Mouse (Mus musculus): ENCODE measurements at regions not wholly inside any gene's neighbourhood (a gene's known extent, or its start where the extent isn't known, plus 50 kb on each side); places are given as distances from the start of the nearest gene placed in this dataset.

DNA sequence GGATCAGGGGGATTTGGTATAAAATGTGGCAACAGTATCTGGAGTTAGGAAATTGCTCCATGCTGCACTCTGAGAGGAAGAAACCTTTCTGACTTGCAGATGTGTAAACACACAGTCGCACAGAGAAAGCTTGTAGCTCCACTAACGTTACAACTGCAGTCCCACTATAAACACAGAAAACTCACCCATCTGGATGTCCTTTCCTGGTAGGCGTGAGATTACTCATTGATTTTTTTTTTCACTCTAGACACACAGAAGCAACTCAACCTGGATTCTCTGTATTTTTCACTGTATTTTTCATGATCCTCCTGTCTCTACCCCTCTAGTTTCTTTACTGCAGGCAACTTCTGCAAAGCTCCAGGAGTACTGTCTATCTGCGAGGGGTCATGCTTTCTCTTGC, 82.3 kb downstream of the Fam168b start:
- TF ChIP-seq CTCF (IDR thresholded peaks at IDR 0.05; ENCODE audit: extremely low read depth, insufficient read length, insufficient replicate concordance, low read depth, low read length) = no peak
- TF ChIP-seq POLR2A (IDR thresholded peaks at IDR 0.05; ENCODE audit: low read depth, low read length) = no peak

All from small intestine, adult 2 months (tissue).